Mouse (Mus musculus) hindbrain, embryonic 13.5 days (tissue): ENCODE data around the gene Tmem262. TPM values are rescaled to one million over a fixed set of nuclear protein-coding genes. Genes with fewer than 3 reads are reported as not detected.

Source experiments
- ATAC-seq: fragments of 200-750 bp; cut with Nextera tagmentation; 2 replicates; pipeline ENCODE4 v1.8.0; 2017; ENCODE audit warnings: moderate TSS enrichment; ENCODE audit not compliant: low FRiP score
- H3K27ac ChIP-seq: fragments of 300-500 bp; sonication (generic); 2 replicates; pipeline ENCODE4 v1.5.1; 2015; ENCODE audit warnings: inconsistent platforms, mild to moderate bottlenecking, moderate library complexity
- H3K27me3 ChIP-seq: fragments of 300-500 bp; sonication (generic); 2 replicates; pipeline ENCODE4 v1.6.1; 2015; ENCODE audit warnings: mild to moderate bottlenecking, inconsistent platforms
- H3K36me3 ChIP-seq: fragments of 300-500 bp; sonication (generic); 2 replicates; pipeline ENCODE4 v1.6.1; 2015; ENCODE audit warnings: mild to moderate bottlenecking, inconsistent platforms
- H3K4me1 ChIP-seq: fragments of 300-500 bp; sonication (generic); replicated peaks from 2 replicates; pipeline ENCODE4 v1.6.1; 2015; ENCODE audit warnings: inconsistent platforms
- H3K4me2 ChIP-seq: fragments of 300-500 bp; sonication (generic); 2 replicates; pipeline ENCODE4 v1.6.1; 2015; ENCODE audit warnings: inconsistent platforms, mild to moderate bottlenecking, moderate library complexity
- H3K4me3 ChIP-seq: fragments of 300-500 bp; sonication (generic); 2 replicates; pipeline ENCODE4 v1.5.1; 2015; ENCODE audit warnings: mild to moderate bottlenecking, inconsistent platforms
- H3K9ac ChIP-seq: fragments of 300-500 bp; sonication (generic); 2 replicates; pipeline ENCODE4 v1.6.1; 2015; ENCODE audit warnings: mild to moderate bottlenecking, inconsistent platforms
- H3K9me3 ChIP-seq: fragments of 300-500 bp; sonication (generic); 2 replicates; pipeline ENCODE4 v1.6.1; 2016; ENCODE audit warnings: inconsistent platforms
- WGBS: fragments of 180-500 bp; shearing (Covaris S2); methylation state at CpG from one replicate; pipeline ENCODE4 v1.1.7; 2015; 5-methylcytosine and 5-hydroxymethylcytosine counted together
- polyA plus RNA-seq: library from polyadenylated mRNA; unstranded; fragments of >200 nt; fragmentation: Nextera tagmentation; extraction: Ambion mirVana; gene quantifications from 2 replicates; pipeline ENCODE4 v1.2.1, GENCODE M21; 2015

The Tmem262 gene
- polyA plus RNA-seq, 1 experiment from 2014 or later: not detected

GRCm38 (mm10) chr19:6084478-6085248 is 4.8 kb downstream of the Tmem262 start, which contains the start of the genes Zfpl1 and Cdca5:
Gene Zfpl1 (minus strand): TSS chr19:6084956.
Gene Cdca5 (plus strand): TSS chr19:6084983.
- no peaks in the 10 kb centered on the region for H3K9me3 ChIP-seq
- ATAC-seq: peak; percentile 89
- H3K4me2 ChIP-seq: peak within 1 kb of the TSS; percentile 92
- no peaks in the 10 kb centered on the region for H3K27me3 ChIP-seq
- under 1% methylated on average over 58 of the region's 58 CpGs for WGBS
- peak within 1 kb of the TSS; percentile 71 for H3K27ac ChIP-seq
- H3K36me3 ChIP-seq: peaks cover 32% of the 10 kb centered on the region
- peaks cover 29% of the 10 kb centered on the region for H3K4me1 ChIP-seq
- H3K9ac ChIP-seq: peak within 1 kb of the TSS; percentile 81
- H3K4me3 ChIP-seq: peak within 1 kb of the TSS; percentile 72

- peak overlapping the region; percentile 72 for H3K4me3 ChIP-seq
- peaks cover 24% of the 10 kb centered on the region for H3K36me3 ChIP-seq
- H3K4me2 ChIP-seq: peak overlapping the region; percentile 92
- H3K9me3 ChIP-seq: no peaks in the 10 kb centered on the region
- under 1% methylated on average over 17 of the region's 17 CpGs for WGBS
- no peaks in the 10 kb centered on the region for H3K27me3 ChIP-seq
- peak; percentile 60 for ATAC-seq
- H3K4me1 ChIP-seq: peaks cover 29% of the 10 kb centered on the region
- H3K27ac ChIP-seq: no peak overlapping the region
- H3K9ac ChIP-seq: peak overlapping the region; percentile 58
Measured at GRCm38 (mm10) chr19:6085417-6085879, 5.6 kb downstream of the Tmem262 start.

- peaks cover 3% of the 10 kb centered on the region for H3K36me3 ChIP-seq
- H3K27me3 ChIP-seq: no peaks in the 10 kb centered on the region
- no peak overlapping the region for H3K9ac ChIP-seq
- WGBS: 94% methylated on average over 13 of the region's 13 CpGs
- H3K4me3 ChIP-seq: no peak overlapping the region
- H3K27ac ChIP-seq: no peak overlapping the region
- no peak overlapping the region for H3K4me2 ChIP-seq
- no peaks in the 10 kb centered on the region for H3K9me3 ChIP-seq
- ATAC-seq: no peak
- H3K4me1 ChIP-seq: peaks cover 15% of the 10 kb centered on the region
Measured at GRCm38 (mm10) chr19:6088841-6089240, 9.0 kb downstream of the Tmem262 start.

GRCm38 (mm10) chr19:6094119-6094518 is 14.3 kb downstream of the Tmem262 start, which contains the start of gene AC131692.1:
Gene AC131692.1 (plus strand): TSS chr19:6094419.
- no peak within 1 kb of the TSS for H3K27ac ChIP-seq
- no peak within 1 kb of the TSS for H3K4me2 ChIP-seq
- no peaks in the 10 kb centered on the region for H3K9me3 ChIP-seq
- H3K9ac ChIP-seq: peak within 1 kb of the TSS; percentile 24; the same call in 1 of the 2 replicates
- WGBS: 91% methylated on average over 7 of the region's 7 CpGs
- peaks cover 3% of the 10 kb centered on the region for H3K36me3 ChIP-seq
- no peak for ATAC-seq
- H3K27me3 ChIP-seq: no peaks in the 10 kb centered on the region
- H3K4me1 ChIP-seq: no peaks in the 10 kb centered on the region
- H3K4me3 ChIP-seq: no peak within 1 kb of the TSS

- H3K4me1 ChIP-seq: no peaks in the 10 kb centered on the region
- H3K36me3 ChIP-seq: no peaks in the 10 kb centered on the region
- 95% methylated on average over 3 of the region's 3 CpGs for WGBS
- H3K27me3 ChIP-seq: no peaks in the 10 kb centered on the region
- H3K9me3 ChIP-seq: no peaks in the 10 kb centered on the region
- H3K4me3 ChIP-seq: no peak overlapping the region
- no peak overlapping the region for H3K4me2 ChIP-seq
- ATAC-seq: no peak
- H3K9ac ChIP-seq: no peak overlapping the region
- H3K27ac ChIP-seq: no peak overlapping the region
Measured at GRCm38 (mm10) chr19:6097847-6098246, 18.0 kb downstream of the Tmem262 start.

GRCm38 (mm10) chr19:6101186-6101585 is 21.4 kb downstream of the Tmem262 start:
- H3K4me3 ChIP-seq: no peak overlapping the region
- no peaks in the 10 kb centered on the region for H3K9me3 ChIP-seq
- H3K9ac ChIP-seq: no peak overlapping the region
- H3K4me2 ChIP-seq: no peak overlapping the region
- WGBS: 62% methylated on average over 6 of the region's 6 CpGs
- no peak overlapping the region for H3K27ac ChIP-seq
- H3K27me3 ChIP-seq: no peaks in the 10 kb centered on the region
- ATAC-seq: no peak
- H3K4me1 ChIP-seq: no peaks in the 10 kb centered on the region
- H3K36me3 ChIP-seq: no peaks in the 10 kb centered on the region

- H3K27ac ChIP-seq: no peak overlapping the region
- no peaks in the 10 kb centered on the region for H3K4me1 ChIP-seq
- H3K27me3 ChIP-seq: no peaks in the 10 kb centered on the region
- no peaks in the 10 kb centered on the region for H3K36me3 ChIP-seq
- no peak overlapping the region; the same call in 1 of the 2 replicates for H3K9ac ChIP-seq
- no peaks in the 10 kb centered on the region for H3K9me3 ChIP-seq
- ATAC-seq: no peak
- 80% methylated on average over 6 of the region's 6 CpGs for WGBS
- no peak overlapping the region for H3K4me2 ChIP-seq
- no peak overlapping the region for H3K4me3 ChIP-seq
Measured at GRCm38 (mm10) chr19:6102169-6102853, 22.5 kb downstream of the Tmem262 start.

GRCm38 (mm10) chr19:6104476-6104875 is 24.6 kb downstream of the Tmem262 start:
- 92% methylated on average over 4 of the region's 4 CpGs for WGBS
- Histone ChIP-seq H3K9ac (0 out of 2 replicates have a peak overlapping the region, but pooled peaks have one; percentile 1), H3K27me3 (no peaks in the 10 kb centered on the region), H3K36me3 (no peaks in the 10 kb centered on the region), H3K4me2 (no peak overlapping the region), H3K4me3 (no peak overlapping the region), H3K9me3 (no peaks in the 10 kb centered on the region), H3K4me1 (no peaks in the 10 kb centered on the region), H3K27ac (no peak overlapping the region)
- ATAC-seq: no peak

- WGBS: 82% methylated on average over 7 of the region's 7 CpGs
- Histone ChIP-seq H3K9ac (0 out of 2 replicates have a peak within 1 kb of the TSS, but pooled peaks have one; percentile 29), H3K36me3 (no peaks in the 10 kb centered on the region), H3K9me3 (no peaks in the 10 kb centered on the region), H3K27ac (no peak within 1 kb of the TSS), H3K4me1 (no peaks in the 10 kb centered on the region), H3K27me3 (no peaks in the 10 kb centered on the region), H3K4me3 (no peak within 1 kb of the TSS), H3K4me2 (no peak within 1 kb of the TSS)
- no peak for ATAC-seq
Measured at GRCm38 (mm10) chr19:6105586-6105985, 25.8 kb downstream of the Tmem262 start, which contains the start of gene Naaladl1. Gene Naaladl1 (plus strand): TSS chr19:6105782.

GRCm38 (mm10) chr19:6113116-6113515 is 33.3 kb downstream of the Tmem262 start:
- Histone ChIP-seq H3K4me1 (peaks cover 17% of the 10 kb centered on the region), H3K4me3 (no peak overlapping the region), H3K27me3 (no peaks in the 10 kb centered on the region), H3K4me2 (no peak overlapping the region), H3K9me3 (no peaks in the 10 kb centered on the region), H3K36me3 (peaks cover 38% of the 10 kb centered on the region), H3K9ac (0 out of 2 replicates have a peak overlapping the region, but pooled peaks have one; percentile 24), H3K27ac (no peak overlapping the region)
- ATAC-seq: no peak
- 56% methylated on average over 6 of the region's 6 CpGs for WGBS

- Histone ChIP-seq H3K27me3 (no peaks in the 10 kb centered on the region), H3K4me2 (peak overlapping the region; percentile 93), H3K9me3 (no peaks in the 10 kb centered on the region), H3K4me3 (peak overlapping the region; percentile 89; the same call in 1 of the 2 replicates), H3K27ac (no peak overlapping the region), H3K4me1 (peaks cover 30% of the 10 kb centered on the region), H3K36me3 (peaks cover 54% of the 10 kb centered on the region), H3K9ac (peak overlapping the region; percentile 89)
- 89% methylated on average over 15 of the region's 15 CpGs for WGBS
- ATAC-seq: no peak
Measured at GRCm38 (mm10) chr19:6116113-6116850, 36.4 kb downstream of the Tmem262 start.
